In the genomic region with DNA sequence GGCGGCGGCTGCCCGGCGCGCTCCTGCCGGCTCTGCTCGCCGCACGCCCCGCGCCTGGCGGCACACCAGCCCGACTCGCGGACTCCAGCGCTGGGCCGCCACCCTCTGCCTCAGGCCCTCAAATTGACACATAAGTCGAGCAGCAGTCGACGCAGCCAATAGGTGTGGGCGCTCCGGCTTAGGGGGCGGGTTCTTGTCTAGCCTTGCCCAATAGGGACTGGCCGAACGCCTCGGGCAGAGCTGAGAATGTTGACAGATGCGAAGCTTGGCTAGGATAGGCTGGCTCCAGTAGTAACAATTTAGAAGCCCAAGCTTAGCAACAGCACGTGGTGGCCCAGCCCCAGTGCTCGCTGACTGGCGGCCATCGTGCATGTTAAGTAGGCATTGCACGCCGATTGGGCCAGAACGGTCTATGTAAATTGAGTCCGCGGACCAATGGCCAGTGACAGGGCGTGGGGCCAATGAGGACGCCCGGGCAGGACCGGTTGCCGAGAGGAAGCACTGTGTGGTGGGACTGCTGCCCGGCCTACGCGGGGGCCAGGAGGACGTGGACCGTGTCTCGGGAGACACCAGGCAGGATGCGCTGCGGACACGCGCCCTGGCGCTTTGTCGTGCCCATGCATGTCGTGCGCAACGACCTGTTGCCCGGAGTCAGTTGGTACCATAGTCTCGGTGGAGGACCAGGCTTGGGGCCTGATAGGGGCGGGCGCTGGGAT, we compare ENCODE assay signal across 1 mouse cellular context.
TF ChIP-seq lines count a peak whose summit lies in the region.

Mxd4 (minus strand) TSS at position 120 of the 716 bp plus-strand sequence.

TF ChIP-seq in myocyte, 11 proteins besides CTCF, POLR2A, EP300 and RAD21 (continued from another document):
- TF ChIP-seq USF1 (IDR thresholded peaks at IDR 0.05; ENCODE audit: low read depth) (peak; percentile 70), MYOD1 (IDR thresholded peaks at IDR 0.05; ENCODE audit: control insufficient read depth in 1 of 3, insufficient read length in 2 of 3, low read depth in 2 of 3) (no peak), CEBPB (IDR thresholded peaks at IDR 0.05; ENCODE audit: insufficient read depth, poor library complexity, severe bottlenecking) (no peak)
